In the genomic region with DNA sequence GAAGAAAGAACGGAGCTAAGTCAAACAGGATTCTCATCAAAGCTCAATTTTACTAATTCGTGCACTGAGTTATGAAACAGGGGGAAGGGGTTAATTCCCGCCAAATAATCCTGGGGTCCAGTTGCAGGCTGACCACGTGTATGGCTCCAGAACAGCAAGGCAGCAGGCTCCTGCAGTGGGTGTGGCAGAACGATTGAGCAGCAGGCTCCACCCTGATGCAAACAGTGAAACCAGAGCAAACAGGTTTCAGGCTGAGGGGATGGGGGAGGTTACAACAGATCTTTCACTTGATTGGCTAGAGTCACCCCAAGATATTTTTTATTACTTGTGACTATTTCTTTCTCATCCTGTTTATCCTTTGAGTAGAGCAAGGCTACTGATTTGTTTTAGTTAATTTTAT, we compare ENCODE assay signal across 16 mouse cellular contexts.
"Had no signal": no experiment of that assay in that cellular context is flagged by ENCODE, and none has a peak within 500 bp of the region (broad histone marks: within the 10 kb centered on the region; RNA-seq: fewer than 3 reads in every experiment).

No protein-coding gene starts in this region.

- H3K36me3 ChIP-seq: liver, embryonic 15.5 days; midbrain, embryonic 13.5 days; midbrain, embryonic 15.5 days; neural tube, embryonic 12.5 days; stomach, embryonic 15.5 days had no signal

- H3K27ac ChIP-seq: liver, embryonic 15.5 days; macrophage; midbrain, embryonic 13.5 days; midbrain, embryonic 15.5 days; neural tube, embryonic 12.5 days; stomach, embryonic 15.5 days; stomach, postnatal 0 days had no signal

- DNase-seq: liver, postnatal 0 days; lung, embryonic 14.5 days; lung, postnatal 10 days; right cerebral cortex, postnatal 25 days; right cerebral cortex, postnatal 4 days; thymus, adult 2 months; thymus, postnatal 25 days; thymus, postnatal 4 days had no signal

- H3K9me3 ChIP-seq: liver, embryonic 15.5 days; megakaryocyte, embryonic 14.5 days; midbrain, embryonic 13.5 days; midbrain, embryonic 15.5 days; neural tube, embryonic 12.5 days; stomach, embryonic 15.5 days had no signal

- H3K4me1 ChIP-seq: liver, embryonic 15.5 days; megakaryocyte, embryonic 14.5 days; midbrain, embryonic 13.5 days; midbrain, embryonic 15.5 days; neural tube, embryonic 12.5 days; stomach, embryonic 15.5 days had no signal

- H3K9ac ChIP-seq: liver, embryonic 15.5 days; liver, postnatal 0 days; lung, embryonic 14.5 days; midbrain, embryonic 13.5 days; midbrain, embryonic 15.5 days; neural tube, embryonic 12.5 days; stomach, embryonic 15.5 days had no signal

- H3K4me3 ChIP-seq: liver, embryonic 15.5 days; megakaryocyte, embryonic 14.5 days; midbrain, embryonic 13.5 days; midbrain, embryonic 15.5 days; neural tube, embryonic 12.5 days; stomach, embryonic 15.5 days had no signal
